ENCODE assay signal across 8 mouse cellular contexts in the genomic region with DNA sequence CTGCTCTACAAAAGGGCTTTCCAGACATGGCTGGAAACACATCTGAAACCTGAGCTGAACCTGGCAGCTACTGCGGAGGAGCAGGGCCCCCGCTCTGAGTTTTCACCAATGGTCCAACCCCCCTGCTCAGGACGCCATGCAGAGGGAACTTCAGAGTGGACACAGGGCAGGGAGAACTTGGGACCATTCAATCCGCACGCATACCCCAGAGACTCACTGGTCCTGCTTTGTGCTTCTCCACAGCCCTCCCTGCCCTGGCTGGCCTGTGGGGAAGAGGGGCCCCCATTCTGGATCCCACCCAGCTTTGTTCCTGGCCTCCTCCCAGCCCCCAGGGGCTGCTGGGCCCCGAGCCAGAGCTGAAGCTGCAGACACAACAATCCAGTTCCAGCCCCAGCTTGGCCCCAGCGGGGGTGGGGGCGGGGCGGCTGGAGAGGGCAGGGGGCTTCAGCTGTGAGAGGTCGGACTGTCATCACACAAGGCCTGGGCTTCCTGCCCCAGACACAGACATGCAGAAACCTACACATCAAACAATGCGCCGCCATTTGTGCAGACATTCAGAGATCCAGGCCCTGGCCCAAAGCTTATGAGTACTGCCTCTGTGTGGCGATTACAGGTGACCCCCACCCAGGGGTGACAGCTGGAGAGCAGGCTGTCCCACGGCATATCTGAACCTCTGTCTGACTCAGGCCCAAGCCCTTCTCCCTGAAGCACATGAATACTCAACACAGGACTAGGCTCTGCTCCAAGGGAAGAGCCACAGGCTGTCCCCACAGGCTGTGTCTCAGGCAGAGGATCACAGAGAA. TPM values are rescaled to one million over a fixed set of nuclear protein-coding genes. Genes with fewer than 3 reads are reported as not detected.
DNase-seq lines count a peak whose midpoint lies in the region; ATAC-seq and TF ChIP-seq lines count a peak whose summit lies in the region.

No protein-coding gene starts in this region.

- peaks cover 26% of the 10 kb centered on the region for H3K4me1 ChIP-seq in intestine, embryonic 14.5 days (replicated peaks; ENCODE audit: control insufficient read depth, insufficient read depth, low read length)
- H3K4me1 ChIP-seq in midbrain, embryonic 15.5 days, result peaks cover 30% of the 10 kb centered on the region

- H3K27me3 ChIP-seq in intestine, embryonic 14.5 days (replicated peaks; ENCODE audit: control insufficient read depth, insufficient read depth, low read length), result no peaks in the 10 kb centered on the region
- no peaks in the 10 kb centered on the region for H3K27me3 ChIP-seq in midbrain, embryonic 15.5 days (replicated peaks)

- peaks cover 17% of the 10 kb centered on the region for H3K36me3 ChIP-seq in intestine, embryonic 14.5 days (ENCODE audit: control insufficient read depth, insufficient read depth, low read length)
- peaks cover 14% of the 10 kb centered on the region; the same call in 1 of the 2 replicates for H3K36me3 ChIP-seq in midbrain, embryonic 15.5 days (replicated peaks)

- intact Hi-C loops in gastrocnemius, postnatal 14 days (cut with DNase I; ENCODE audit: low total_unique reads), result no loop called here

- H3K9ac ChIP-seq in intestine, embryonic 14.5 days (ENCODE audit: low read length), result peak overlapping the region; percentile 32; the same call in 1 of the 2 replicates
- no peak overlapping the region for H3K9ac ChIP-seq in midbrain, embryonic 15.5 days

- peak overlapping the region; percentile 92 for H3K27ac ChIP-seq in intestine, embryonic 14.5 days (ENCODE audit: low read depth)
- peak overlapping the region; percentile 86 for H3K27ac ChIP-seq in midbrain, embryonic 15.5 days

- no peak for TF ChIP-seq POLR2A in brain, embryonic 14.5 days (IDR thresholded peaks at IDR 0.05; ENCODE audit: borderline replicate concordance, extremely low read depth, insufficient read depth, insufficient read length, poor library complexity, severe bottlenecking)

- 18% methylated on average over 14 of the region's 14 CpGs for WGBS in intestine, embryonic 14.5 days
- 18% methylated on average over 14 of the region's 14 CpGs for WGBS in midbrain, embryonic 15.5 days

- ATAC-seq in intestine, embryonic 14.5 days (replicated peaks; ENCODE audit: low FRiP score, low TSS enrichment, low read depth), result peak; percentile 69
- peak; percentile 65 for ATAC-seq in midbrain, embryonic 15.5 days (replicated peaks)
- no peak for ATAC-seq in erythroid progenitor cell, adult 5-6 weeks (replicated peaks; ENCODE audit: low FRiP score, poor library complexity, severe bottlenecking)

- DNase-seq in cerebellum, adult 8-10 months, result peak; percentile 45
- DNase-seq in cerebellum, adult 11 months, result no peak
- DNase-seq in brain, embryonic 14.5 days (ENCODE audit: low read depth), result peak; percentile 95
- DNase-seq in gastrocnemius, postnatal 14 days, result peak; percentile 69
- DNase-seq in intestine, embryonic 14.5 days (ENCODE audit: low spot score), result peak; percentile 92
- no peak for DNase-seq in right cerebral cortex, postnatal 14 days

- H3K4me3 ChIP-seq in intestine, embryonic 14.5 days (ENCODE audit: low read depth, low read length), result no peak overlapping the region
- H3K4me3 ChIP-seq in midbrain, embryonic 15.5 days, result no peak overlapping the region

- TF ChIP-seq CTCF in brain, embryonic 14.5 days (IDR thresholded peaks at IDR 0.05; ENCODE audit: borderline replicate concordance, extremely low read depth, insufficient read depth, insufficient read length), result no peak

- no peaks in the 10 kb centered on the region for H3K9me3 ChIP-seq in intestine, embryonic 14.5 days (ENCODE audit: control insufficient read depth, low read length)
- H3K9me3 ChIP-seq in midbrain, embryonic 15.5 days, result no peaks in the 10 kb centered on the region

- H3K4me2 ChIP-seq in intestine, embryonic 14.5 days (ENCODE audit: low read length), result peak overlapping the region; percentile 36
- H3K4me2 ChIP-seq in midbrain, embryonic 15.5 days, result no peak overlapping the region

RNA-seq across cellular contexts. Expression of a gene that starts 10.8 kb away (rescaled TPM):
- polyA plus RNA-seq in brain, embryonic 14.5 days (2012; rRNA removed), result 186 and 220 TPM in 2 replicates
- total RNA-seq in gastrocnemius, postnatal 14 days (2021), result 10 to 100 TPM; 33.9 to 47.3 TPM
- polyA plus RNA-seq in intestine, embryonic 14.5 days (2014; fragmentation: Nextera tagmentation; extraction: Ambion mirVana), result 489 and 509 TPM in 2 replicates
- polyA plus RNA-seq in midbrain, embryonic 15.5 days (2015; fragmentation: Nextera tagmentation; extraction: Ambion mirVana), result 153 and 181 TPM in 2 replicates
- total RNA-seq in erythroid progenitor cell, adult 5-6 weeks (2015; ENCODE audit: low replicate concordance), result not detected in 2 replicates
- total RNA-seq in erythroid progenitor cell, adult 5-6 weeks (2017; ENCODE audit: low replicate concordance), result not detected in 2 replicates

RNA-seq across cellular contexts. Expression of a gene that starts 34.3 kb away (rescaled TPM):
- 260 and 278 TPM in 2 replicates for polyA plus RNA-seq in brain, embryonic 14.5 days (2012; rRNA removed)
- 10 to 100 TPM; 16.1 to 17.0 TPM for total RNA-seq in gastrocnemius, postnatal 14 days (2021)
- polyA plus RNA-seq in intestine, embryonic 14.5 days (2014; fragmentation: Nextera tagmentation; extraction: Ambion mirVana), result 33.3 and 40.0 TPM in 2 replicates
- 189 and 193 TPM in 2 replicates for polyA plus RNA-seq in midbrain, embryonic 15.5 days (2015; fragmentation: Nextera tagmentation; extraction: Ambion mirVana)
- 4.2 and 10.8 TPM in 2 replicates for total RNA-seq in erythroid progenitor cell, adult 5-6 weeks (2015; ENCODE audit: low replicate concordance)
- 6.0 and 18.0 TPM in 2 replicates for total RNA-seq in erythroid progenitor cell, adult 5-6 weeks (2017; ENCODE audit: low replicate concordance)

RNA-seq across cellular contexts. Expression of a gene that starts 39.3 kb away (rescaled TPM):
- polyA plus RNA-seq in brain, embryonic 14.5 days (2012; rRNA removed), result 40.4 and 42.5 TPM in 2 replicates
- 1 to 10 TPM; 2.6 to 4.0 TPM for total RNA-seq in gastrocnemius, postnatal 14 days (2021)
- polyA plus RNA-seq in intestine, embryonic 14.5 days (2014; fragmentation: Nextera tagmentation; extraction: Ambion mirVana), result 6.6 TPM in 2 replicates
- 7.0 and 8.9 TPM in 2 replicates for polyA plus RNA-seq in midbrain, embryonic 15.5 days (2015; fragmentation: Nextera tagmentation; extraction: Ambion mirVana)
- total RNA-seq in erythroid progenitor cell, adult 5-6 weeks (2015; ENCODE audit: low replicate concordance), result 0.36 TPM in 1 of 2 replicates, not detected in the other
- total RNA-seq in erythroid progenitor cell, adult 5-6 weeks (2017; ENCODE audit: low replicate concordance), result 1.4 TPM in 1 of 2 replicates, not detected in the other

RNA-seq across cellular contexts. Expression of a gene that starts 57.1 kb away (rescaled TPM):
- polyA plus RNA-seq in brain, embryonic 14.5 days (2012; rRNA removed), result 58.5 and 74.2 TPM in 2 replicates
- total RNA-seq in gastrocnemius, postnatal 14 days (2021), result 10 to 100 TPM; 19.9 to 21.7 TPM
- polyA plus RNA-seq in intestine, embryonic 14.5 days (2014; fragmentation: Nextera tagmentation; extraction: Ambion mirVana), result 59.7 and 60.0 TPM in 2 replicates
- 55.9 and 56.0 TPM in 2 replicates for polyA plus RNA-seq in midbrain, embryonic 15.5 days (2015; fragmentation: Nextera tagmentation; extraction: Ambion mirVana)
- total RNA-seq in erythroid progenitor cell, adult 5-6 weeks (2015; ENCODE audit: low replicate concordance), result 51.1 and 67.4 TPM in 2 replicates
- 45.2 and 108 TPM in 2 replicates for total RNA-seq in erythroid progenitor cell, adult 5-6 weeks (2017; ENCODE audit: low replicate concordance)

Comparison
In these comparisons a context has a peak if more than half of its experiments do, and no peak if none do; other contexts are left out.
1. DNase-seq: peak in cerebellum, adult 8-10 months (single experiment), brain, embryonic 14.5 days (single experiment), gastrocnemius, postnatal 14 days (single experiment) and intestine, embryonic 14.5 days (single experiment); none in cerebellum, adult 11 months (single experiment) and right cerebral cortex, postnatal 14 days (single experiment).